Mouse (Mus musculus) thymus, postnatal 0 days (tissue): Measurements from ENCODE around the gene Olah. TPM values are rescaled to one million over a fixed set of nuclear protein-coding genes. Genes with fewer than 3 reads are reported as not detected.

Experiments
- DNase-seq: peaks from one replicate; pipeline ENCODE4 v3.0.0-alpha.2; 2015; ENCODE audit warnings: low spot score
- polyA plus RNA-seq: library from polyadenylated mRNA; unstranded; fragments of >200 nt; fragmentation: Nextera tagmentation; extraction: Ambion mirVana; gene quantifications from 2 replicates; pipeline ENCODE4 v1.2.1, GENCODE M21; 2015

Olah gene
- polyA plus RNA-seq, 1 experiment from 2014 or later: 0.33 TPM

- no peak for DNase-seq
Measured at GRCm38 (mm10) chr2:3353160-3353559, 43.9 kb downstream of the Olah start.

GRCm38 (mm10) chr2:3348919-3349318 lies 48.1 kb downstream of the Olah start:
- DNase-seq: peak; percentile 35

DNA sequence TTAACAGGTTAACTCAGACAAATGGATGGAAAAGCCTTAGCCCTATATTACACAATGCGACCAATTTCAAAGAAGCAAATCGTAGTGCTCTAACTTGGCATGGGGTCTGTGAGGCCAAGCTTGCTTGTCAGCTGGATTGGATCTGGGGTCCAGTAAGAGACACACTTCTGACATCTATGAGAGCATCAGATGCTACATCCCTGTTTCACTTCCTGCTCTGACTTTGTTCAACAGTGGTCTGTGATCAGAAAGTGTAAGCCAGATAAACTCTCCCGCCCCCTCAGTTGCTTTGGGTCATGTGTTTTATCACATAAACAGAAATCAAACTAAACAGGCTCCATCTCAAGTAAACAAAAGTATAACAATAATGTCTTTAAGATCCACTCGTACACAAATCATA lies 48.6 kb downstream of the Olah start:
- DNase-seq: no peak

DNA sequence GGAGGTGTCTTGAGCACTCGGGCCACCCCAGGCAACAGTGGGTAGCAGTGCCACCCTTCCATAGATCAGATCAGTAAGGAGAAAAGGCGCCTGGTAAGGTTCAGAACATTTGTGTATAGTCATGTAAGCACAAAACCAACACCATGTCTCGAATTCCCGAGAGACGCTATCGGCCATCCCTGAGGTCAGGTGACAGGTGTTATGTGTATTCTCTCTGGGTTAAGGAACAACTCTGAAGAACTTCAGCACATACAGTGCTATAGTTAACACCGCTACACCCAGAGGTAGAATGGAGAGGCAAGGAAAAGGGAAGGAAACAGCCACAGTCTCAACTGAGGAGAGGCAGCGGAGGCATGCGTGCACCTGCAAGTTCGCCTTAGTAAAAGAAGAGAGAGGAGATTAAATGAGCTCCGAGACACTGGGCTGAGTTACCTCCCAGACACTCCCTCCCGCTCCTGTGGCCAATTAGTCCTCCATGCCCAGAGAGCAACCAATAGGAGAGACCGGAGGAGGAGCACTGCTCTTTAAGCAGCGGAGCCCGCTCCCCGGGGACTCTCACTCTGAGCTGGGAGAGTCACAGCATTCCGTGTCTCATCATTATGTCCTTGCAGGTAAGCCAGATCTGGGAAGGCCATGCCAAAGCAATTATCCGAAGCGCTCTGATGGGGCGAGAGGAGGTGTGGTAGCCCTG lies 61.3 kb downstream of the Olah start, which contains the start of gene Acbd7:
TSS of gene Acbd7 (plus strand) at position 558 of the 691 bp plus-strand sequence.
- DNase-seq: peak; percentile 75

- DNase-seq: no peak
Measured at GRCm38 (mm10) chr2:3333761-3334160, 63.2 kb downstream of the Olah start.

DNA sequence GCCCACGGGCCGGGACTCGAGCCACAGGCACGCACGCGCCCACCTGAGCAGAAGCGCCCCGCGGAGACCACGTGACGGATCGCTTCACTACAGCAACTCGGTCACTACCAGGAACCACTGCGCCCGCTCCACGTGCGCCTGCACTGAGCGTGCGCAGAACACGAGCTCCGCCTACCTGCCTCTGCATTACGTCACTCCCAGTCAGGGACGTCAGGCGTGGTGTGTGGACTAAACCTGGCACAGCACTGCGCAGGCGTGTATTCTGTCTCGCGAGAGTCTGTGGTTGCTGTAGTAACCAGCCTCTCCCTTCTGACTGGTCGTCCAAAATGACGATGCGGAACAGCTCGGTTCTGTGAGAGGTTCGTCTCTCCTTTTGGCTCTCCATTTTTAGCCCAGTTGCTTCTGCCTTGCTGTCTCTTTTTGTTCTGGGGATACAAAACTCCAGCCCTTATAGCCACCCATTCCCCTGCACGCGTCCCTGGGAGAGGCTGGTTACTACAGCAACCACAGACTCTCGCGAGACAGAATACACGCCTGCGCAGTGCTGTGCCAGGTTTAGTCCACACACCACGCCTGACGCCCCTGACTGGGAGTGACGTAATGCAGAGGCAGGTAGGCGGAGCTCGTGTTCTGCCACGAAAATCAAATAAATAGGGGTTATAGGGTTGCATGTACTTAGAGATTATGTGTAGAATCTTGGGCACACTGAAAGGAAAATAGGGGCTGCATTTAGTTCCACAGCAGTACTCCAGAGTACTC lies 64.3 kb downstream of the Olah start, which contains the start of gene Rpp38:
TSS of gene Rpp38 (minus strand) at position 160 of the 759 bp plus-strand sequence.
- DNase-seq: peak; percentile 99

DNA sequence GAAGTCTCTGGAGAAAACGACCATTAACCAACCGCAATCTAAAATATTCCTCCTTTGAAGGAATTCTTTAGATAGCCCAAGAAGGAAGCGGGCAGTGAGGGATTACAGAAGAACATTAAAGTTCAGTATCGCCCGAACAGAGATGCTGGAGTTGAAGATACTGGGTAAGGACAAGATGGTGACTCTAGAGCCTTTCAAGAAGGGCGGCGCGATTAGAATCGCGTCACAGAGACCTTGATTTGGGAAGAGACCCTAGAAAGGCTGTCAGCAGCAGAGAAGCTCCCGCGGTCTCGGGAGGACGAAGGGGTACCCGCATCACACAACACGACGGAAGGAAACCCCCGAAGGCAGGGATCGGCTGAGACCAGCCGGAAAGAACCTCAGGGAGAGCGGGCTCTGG lies 65.0 kb downstream of the Olah start:
- DNase-seq: no peak

- DNase-seq: no peak
Measured at GRCm38 (mm10) chr2:3331071-3331703, 65.8 kb downstream of the Olah start.

DNA sequence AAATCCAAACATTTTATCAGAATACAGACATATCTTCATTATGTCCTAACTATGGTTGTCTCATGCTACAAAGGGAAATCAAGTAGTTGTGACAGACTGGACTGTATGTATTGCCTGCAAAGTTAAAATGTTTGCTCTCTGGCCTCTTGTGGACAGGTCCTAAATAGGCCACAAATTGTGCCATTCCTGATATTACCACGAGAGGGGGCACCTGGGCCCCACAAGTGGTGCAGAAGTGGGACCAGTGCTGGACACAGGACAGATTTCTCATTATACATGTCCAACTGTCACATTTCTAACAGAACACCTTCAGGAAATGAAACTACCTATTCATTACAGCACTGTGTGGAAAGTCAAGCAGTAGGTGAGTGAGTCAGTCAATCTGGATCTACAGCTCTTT lies 69.7 kb downstream of the Olah start:
- DNase-seq: no peak

- DNase-seq: no peak
Measured at GRCm38 (mm10) chr2:3326547-3326946, 70.5 kb downstream of the Olah start.

DNA sequence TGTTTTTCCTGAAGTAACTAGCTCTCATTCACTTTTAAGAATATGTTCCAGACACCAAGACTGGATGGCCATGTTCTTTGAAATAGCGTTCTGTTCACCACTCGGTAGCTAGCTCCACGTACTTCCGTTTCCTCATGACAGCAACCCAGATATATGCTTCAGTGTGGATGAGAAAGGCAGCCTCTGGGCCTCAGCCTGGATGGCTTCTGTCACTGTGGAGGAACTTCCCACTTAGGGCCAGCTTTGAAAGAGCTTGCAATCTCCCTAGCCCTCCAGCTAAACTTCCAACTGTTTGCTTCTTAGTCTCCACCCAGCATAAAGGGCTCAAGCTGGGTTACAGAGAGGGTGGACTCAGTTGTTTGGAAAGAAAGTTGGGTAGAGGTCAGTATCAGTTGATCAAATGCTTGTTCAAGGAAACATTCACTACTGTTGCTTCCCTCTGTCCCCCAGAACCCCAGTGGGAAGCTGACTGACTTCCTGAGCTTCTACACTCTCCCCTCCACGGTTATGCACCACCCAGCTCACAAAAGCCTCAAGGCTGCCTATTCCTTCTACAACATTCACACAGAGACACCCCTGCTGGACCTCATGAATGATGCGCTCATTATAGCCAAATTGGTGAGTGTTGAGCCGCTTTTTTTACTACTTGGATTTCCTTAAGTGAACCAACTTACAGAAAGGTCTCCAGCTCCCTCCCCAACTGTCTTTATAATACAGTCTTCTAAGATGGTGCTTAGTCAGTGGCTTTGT lies 72.5 kb downstream of the Olah start:
- DNase-seq: no peak

DNA sequence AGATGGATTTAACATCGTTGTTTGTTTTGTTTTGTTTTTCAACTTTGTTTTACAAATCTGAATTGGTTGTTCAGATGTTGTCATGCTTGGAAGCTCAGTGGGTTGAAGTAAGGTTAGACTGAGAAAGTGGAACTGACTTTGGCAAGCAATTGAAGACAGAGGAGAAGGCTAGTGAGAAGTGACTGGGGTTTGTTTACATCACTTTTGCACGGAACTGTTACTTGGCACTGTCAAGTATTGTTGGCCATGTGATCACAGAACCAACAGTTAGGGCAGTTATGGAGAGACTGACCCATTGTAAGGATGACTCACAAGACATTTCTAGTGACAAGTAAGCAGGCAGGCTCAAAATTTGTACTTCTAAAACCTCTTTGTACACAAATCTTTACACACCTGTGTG lies 73.9 kb downstream of the Olah start:
- DNase-seq: no peak

- no peak for DNase-seq
Measured at GRCm38 (mm10) chr2:3305426-3306025, 91.5 kb downstream of the Olah start.

DNA sequence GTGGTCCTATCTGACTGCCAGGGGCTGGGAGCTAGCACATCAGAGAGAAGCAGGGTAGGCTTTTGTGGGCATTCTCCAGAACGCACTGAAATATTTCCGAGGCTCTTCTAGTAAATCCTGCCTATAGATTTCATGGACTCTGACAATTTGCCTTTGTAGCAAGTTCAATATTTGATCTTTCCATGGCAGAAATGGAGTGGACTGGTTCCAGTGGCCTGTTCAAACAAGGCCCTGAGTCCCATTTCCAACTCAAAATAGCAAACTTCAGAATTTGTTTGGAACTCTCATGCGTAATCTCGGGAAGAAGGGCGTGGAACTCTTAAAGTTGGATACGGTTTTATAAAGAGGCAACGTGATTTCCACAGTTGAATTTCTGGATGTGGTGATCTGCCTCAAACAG lies 101.2 kb downstream of the Olah start:
- DNase-seq: no peak

DNA sequence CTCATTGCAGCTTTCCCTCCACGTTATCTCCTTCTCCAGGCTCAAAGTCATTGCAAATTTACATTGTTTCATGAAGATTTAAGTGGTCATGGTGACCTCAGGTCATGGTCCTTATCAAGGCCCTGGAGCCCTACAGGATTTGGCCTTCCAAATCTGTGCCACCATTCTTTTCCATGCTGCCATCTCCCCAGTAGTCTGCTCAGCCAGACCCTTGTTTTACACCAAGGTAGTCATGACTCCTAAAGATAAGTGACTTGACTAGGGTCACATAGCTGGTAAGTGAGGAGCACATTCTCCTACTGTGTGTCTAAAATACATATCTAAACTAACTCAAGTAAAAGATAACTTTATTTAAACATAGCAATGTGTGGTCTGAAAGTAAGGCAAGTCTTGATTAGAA lies 104.8 kb downstream of the Olah start:
- no peak for DNase-seq

Other genes starting within 250 kb of the Olah start
- 24.9 and 28.8 TPM in 2 replicates for gene Nmt2, start 113.0 kb downstream of the Olah start, polyA plus RNA-seq
- gene Rpp38, start 64.6 kb downstream of the Olah start, polyA plus RNA-seq: 18.0 and 19.5 TPM in 2 replicates
- 1.5 and 2.6 TPM in 2 replicates for gene Acbd7, start 61.0 kb downstream of the Olah start, polyA plus RNA-seq
- gene Meig1, start 25.4 kb upstream of the Olah start, polyA plus RNA-seq: 1.5 and 1.9 TPM in 2 replicates
- gene Dclre1c, start 26.9 kb upstream of the Olah start, polyA plus RNA-seq: 16.4 and 21.2 TPM in 2 replicates
- gene Suv39h2, start 77.8 kb upstream of the Olah start, polyA plus RNA-seq: 10.6 and 11.6 TPM in 2 replicates
- gene Gm45902, start 115.6 kb upstream of the Olah start, polyA plus RNA-seq: 3.8 and 4.5 TPM in 2 replicates
- gene Hspa14, start 115.6 kb upstream of the Olah start, polyA plus RNA-seq: 137 and 138 TPM in 2 replicates
- gene Cdnf, start 115.8 kb upstream of the Olah start, polyA plus RNA-seq: 0.26 and 0.36 TPM in 2 replicates
- gene Fam107b, start 173.3 kb upstream of the Olah start, polyA plus RNA-seq: 98.3 and 115 TPM in 2 replicates